Mouse (Mus musculus) heart, embryonic 14.5 days (tissue): ENCODE results near the gene Rab35. TPM values are rescaled to one million over a fixed set of nuclear protein-coding genes. Genes with fewer than 3 reads are reported as not detected.

ENCODE experiments used
- ATAC-seq: fragments of 200-750 bp; cut with Nextera tagmentation; 2 replicates; pipeline ENCODE4 v1.8.0; 2017; ENCODE audit warnings: low read depth, moderate TSS enrichment; ENCODE audit not compliant: insufficient number of reproducible peaks, insufficient read depth, low FRiP score
- H3K27ac ChIP-seq, 2 experiments: fragments of 200-500 bp in 1 of 2; fragments of 300-500 bp in 1 of 2; sonication (generic) in 1 of 2; replicated peaks in 1 of 2; 2 replicates each; pipeline ENCODE4 v1.5.1; 2012 to 2014; ENCODE audit warnings: low read depth in 2 of 2, low read length in 2 of 2, control low read depth in 1 of 2, mild to moderate bottlenecking in 1 of 2, mixed read lengths in 1 of 2; ENCODE audit not compliant: control insufficient read depth in 1 of 2, insufficient read depth in 1 of 2
- H3K27me3 ChIP-seq: fragments of 300-500 bp; sonication (generic); 2 replicates; pipeline ENCODE4 v1.6.1; 2014; ENCODE audit warnings: mild to moderate bottlenecking, low read length, control low read depth; ENCODE audit not compliant: control insufficient read depth, insufficient read depth
- H3K36me3 ChIP-seq: fragments of 300-500 bp; sonication (generic); 2 replicates; pipeline ENCODE4 v1.6.1; 2014; ENCODE audit warnings: mild to moderate bottlenecking, control low read depth, low read length, mixed read lengths; ENCODE audit not compliant: control insufficient read depth, insufficient read depth
- H3K4me1 ChIP-seq, 2 experiments: fragments of 200-500 bp in 1 of 2; fragments of 300-500 bp in 1 of 2; sonication (generic) in 1 of 2; 2 replicates each; pipeline ENCODE4 v1.6.1; 2012 to 2014; ENCODE audit warnings: low read length in 2 of 2, control low read depth in 1 of 2, mixed read lengths in 1 of 2; ENCODE audit not compliant: control insufficient read depth in 2 of 2, insufficient read depth in 2 of 2
- H3K4me2 ChIP-seq: fragments of 300-500 bp; sonication (generic); 2 replicates; pipeline ENCODE4 v1.6.1; 2014; ENCODE audit warnings: mild to moderate bottlenecking, low read length
- H3K4me3 ChIP-seq, 2 experiments: fragments of 200-500 bp in 1 of 2; fragments of 300-500 bp in 1 of 2; sonication (generic) in 1 of 2; 2 replicates each; pipeline ENCODE4 v1.5.1; 2012 to 2014; ENCODE audit warnings: low read length in 2 of 2, mild to moderate bottlenecking in 2 of 2, control low read depth in 1 of 2, low read depth in 1 of 2, moderate library complexity in 1 of 2; ENCODE audit not compliant: control insufficient read depth in 1 of 2, insufficient read depth in 1 of 2
- H3K9ac ChIP-seq: fragments of 300-500 bp; sonication (generic); 2 replicates; pipeline ENCODE4 v1.6.1; 2014; ENCODE audit warnings: mild to moderate bottlenecking, low read length
- H3K9me3 ChIP-seq: fragments of 300-500 bp; sonication (generic); 2 replicates; pipeline ENCODE4 v1.6.1; 2016; ENCODE audit warnings: low read length, control low read depth; ENCODE audit not compliant: control insufficient read depth
- WGBS: fragments of 180-500 bp; shearing (Covaris S2); extraction: QIAGEN DNeasy Blood & Tissue Kit; methylation state at CpG from one replicate; pipeline ENCODE4 v1.1.7; 2014; 5-methylcytosine and 5-hydroxymethylcytosine counted together
- polyA plus RNA-seq: library from polyadenylated mRNA; unstranded; fragments of >200 nt; fragmentation: Nextera tagmentation; extraction: Ambion mirVana; gene quantifications from 2 replicates; pipeline ENCODE4 v1.2.1, GENCODE M21; 2014

The Rab35 gene
- polyA plus RNA-seq = 19.2 and 20.1 TPM in 2 replicates

DNA sequence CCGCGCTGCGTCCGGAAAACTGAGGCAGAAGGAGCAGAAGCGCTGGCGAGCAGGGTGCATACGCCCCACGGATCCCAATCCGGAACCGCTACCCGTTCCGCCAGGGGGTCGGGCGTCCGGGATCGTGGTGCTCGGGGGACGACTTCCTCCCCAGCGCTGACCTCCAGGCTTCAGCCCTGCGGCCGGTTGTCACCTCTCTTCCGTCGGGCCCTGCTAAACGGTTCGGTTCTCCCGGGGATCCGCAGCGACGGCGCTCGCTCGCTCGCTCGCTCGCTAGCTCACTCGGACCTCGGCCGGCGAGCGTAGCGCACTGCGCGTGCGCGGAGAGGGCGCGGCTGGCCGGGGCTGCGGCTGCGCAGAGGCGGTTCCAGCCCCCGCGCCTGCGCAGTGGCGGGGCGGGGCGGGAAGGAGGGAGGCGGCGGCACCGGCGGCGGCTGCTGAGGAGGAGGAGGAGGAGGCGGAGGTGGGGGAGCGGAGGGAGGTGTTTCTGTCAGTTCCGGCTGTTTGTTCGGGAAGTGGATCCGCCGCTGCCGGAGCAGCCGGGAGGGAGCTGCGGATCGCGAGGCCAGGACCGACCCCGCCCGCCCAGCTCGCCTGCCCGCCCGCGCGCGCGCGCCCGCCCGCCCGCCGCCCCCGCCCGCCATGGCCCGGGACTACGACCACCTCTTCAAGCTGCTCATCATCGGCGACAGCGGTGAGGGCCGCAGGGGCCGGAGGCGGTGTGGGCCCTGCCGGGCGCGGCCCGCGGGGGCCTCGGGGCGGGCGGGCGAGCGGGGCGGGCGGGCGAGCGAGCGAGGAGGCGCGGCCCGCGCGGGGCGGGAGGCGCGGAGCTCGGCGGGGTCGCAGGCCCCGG is at the start of gene Rab35:
Rab35 (plus strand) TSS at position 404 of the 853 bp plus-strand sequence.
- H3K27ac ChIP-seq = peak within 1 kb of the TSS; percentile 46 to 94
- peaks cover 8 to 36% of the 10 kb centered on the region in 2 experiments for H3K4me1 ChIP-seq
- no peaks in the 10 kb centered on the region for H3K27me3 ChIP-seq
- ATAC-seq = peak; percentile 90
- peak within 1 kb of the TSS; percentile 73 to 80 for H3K4me3 ChIP-seq
- H3K9ac ChIP-seq = peak within 1 kb of the TSS; percentile 92
- H3K4me2 ChIP-seq = peak within 1 kb of the TSS; percentile 83
- under 1% methylated on average over 66 of the region's 125 CpGs for WGBS
- H3K9me3 ChIP-seq = no peaks in the 10 kb centered on the region
- no peaks in the 10 kb centered on the region for H3K36me3 ChIP-seq

DNA sequence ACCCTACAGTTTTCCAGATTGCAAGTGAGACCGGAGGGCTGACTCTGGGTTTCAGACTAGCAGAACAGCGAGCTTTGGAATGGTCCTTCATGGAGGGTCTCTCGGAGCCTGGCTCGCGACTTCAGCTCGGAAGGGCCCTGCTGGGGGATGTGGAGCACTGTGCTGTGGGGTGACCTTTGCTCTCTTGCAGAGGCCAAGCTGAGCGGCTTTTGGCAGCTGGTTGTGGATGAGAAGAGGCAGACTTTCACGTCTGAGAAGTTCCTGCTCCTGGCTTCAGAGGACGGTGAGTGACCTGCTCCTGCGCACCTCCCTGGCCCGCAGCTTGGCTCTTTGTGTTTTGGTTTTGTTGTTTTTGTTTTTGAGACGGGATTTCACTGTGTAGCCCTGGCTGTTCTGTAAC is 46.1 kb upstream of the Rab35 start:
- ATAC-seq = no peak
- Histone ChIP-seq H3K9ac (no peak overlapping the region), H3K27ac (no peak overlapping the region), H3K36me3 (peaks cover 100% of the 10 kb centered on the region), H3K27me3 (no peaks in the 10 kb centered on the region), H3K4me2 (no peak overlapping the region), H3K4me3 (no peak overlapping the region), H3K9me3 (peaks cover 7% of the 10 kb centered on the region), H3K4me1 (no peaks in the 10 kb centered on the region)
- 93% methylated on average over 12 of the region's 12 CpGs for WGBS

DNA sequence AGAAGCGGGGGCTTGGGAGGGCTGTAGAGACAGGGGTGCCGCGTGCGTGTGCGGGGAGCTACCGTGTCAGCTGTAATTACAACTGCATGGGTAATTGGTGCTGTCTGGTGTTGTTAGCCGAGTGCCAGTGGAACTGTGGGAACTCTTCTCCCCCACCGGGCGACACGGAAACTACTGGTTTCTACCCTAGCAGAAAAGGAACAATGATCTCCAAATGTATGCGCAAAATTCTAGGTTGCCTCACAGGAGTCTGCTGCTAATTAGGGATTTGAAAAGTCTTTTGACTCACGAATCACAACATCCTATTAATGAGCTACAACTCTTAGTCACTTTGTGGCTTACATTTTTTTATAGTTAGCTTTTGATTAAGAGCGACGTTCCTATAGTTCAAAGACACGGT is 45.5 kb upstream of the Rab35 start:
- Histone ChIP-seq H3K9ac (no peak overlapping the region), H3K9me3 (peaks cover 7% of the 10 kb centered on the region), H3K36me3 (peaks cover 100% of the 10 kb centered on the region), H3K27me3 (no peaks in the 10 kb centered on the region), H3K4me3 (no peak overlapping the region), H3K4me1 (no peaks in the 10 kb centered on the region), H3K27ac (no peak overlapping the region), H3K4me2 (no peak overlapping the region)
- ATAC-seq = no peak
- 94% methylated on average over 15 of the region's 15 CpGs for WGBS

DNA sequence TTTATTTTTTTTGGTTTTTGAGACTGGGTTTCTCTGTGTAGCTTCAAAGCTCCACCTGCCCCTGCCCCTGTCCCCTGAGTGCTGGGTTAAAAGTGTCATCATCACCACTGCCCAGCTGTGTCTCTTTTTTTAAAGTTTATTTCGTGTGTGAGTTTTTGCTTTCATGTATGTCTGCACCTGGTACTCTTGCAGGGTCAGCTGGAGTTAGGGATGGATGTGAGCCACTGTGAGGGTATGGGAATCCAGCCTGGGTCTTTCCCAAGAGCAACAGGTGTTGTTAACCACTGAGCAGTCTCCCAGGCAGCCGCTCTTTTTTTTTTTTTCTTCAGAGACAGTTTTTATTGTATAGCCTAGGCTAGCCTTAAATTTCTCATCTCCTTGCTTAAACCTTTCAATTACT is 44.9 kb upstream of the Rab35 start:
- no peak overlapping the region for H3K27ac ChIP-seq
- peaks cover 7% of the 10 kb centered on the region for H3K9me3 ChIP-seq
- H3K4me2 ChIP-seq = no peak overlapping the region
- H3K36me3 ChIP-seq = peaks cover 100% of the 10 kb centered on the region
- no peaks in the 10 kb centered on the region for H3K4me1 ChIP-seq
- no peak overlapping the region for H3K9ac ChIP-seq
- no peaks in the 10 kb centered on the region for H3K27me3 ChIP-seq
- 93% methylated on average over 2 of the region's 2 CpGs for WGBS
- no peak for ATAC-seq
- H3K4me3 ChIP-seq = no peak overlapping the region

DNA sequence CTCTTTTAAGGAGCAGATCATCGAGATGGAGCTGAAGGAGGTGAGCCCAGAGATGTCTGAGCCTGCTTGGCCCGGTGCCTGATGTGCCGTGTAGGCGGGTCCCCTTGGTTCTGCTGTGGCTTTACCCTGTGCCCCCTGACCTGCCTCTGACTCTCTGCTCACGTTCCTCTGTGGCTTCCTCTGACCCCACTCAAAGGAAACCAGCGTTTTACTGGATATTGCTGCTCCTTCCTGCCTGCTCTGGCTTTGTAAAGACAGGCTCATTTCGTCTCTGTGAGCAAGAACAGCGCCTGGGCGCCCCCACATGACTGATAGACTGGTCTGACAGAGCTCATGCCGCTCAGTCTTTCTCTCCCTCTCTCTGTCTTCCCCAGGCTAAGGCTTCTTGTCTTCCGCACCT is 40.7 kb upstream of the Rab35 start:
- 78% methylated on average over 11 of the region's 11 CpGs for WGBS
- no peak for ATAC-seq
- Histone ChIP-seq H3K9me3 (no peaks in the 10 kb centered on the region), H3K4me1 (peaks cover 2 to 9% of the 10 kb centered on the region in 2 experiments; a peak in 2 of 4 replicates), H3K27me3 (no peaks in the 10 kb centered on the region), H3K36me3 (peaks cover 99% of the 10 kb centered on the region), H3K27ac (no peak overlapping the region), H3K4me2 (no peak overlapping the region), H3K4me3 (no peak overlapping the region), H3K9ac (no peak overlapping the region)

DNA sequence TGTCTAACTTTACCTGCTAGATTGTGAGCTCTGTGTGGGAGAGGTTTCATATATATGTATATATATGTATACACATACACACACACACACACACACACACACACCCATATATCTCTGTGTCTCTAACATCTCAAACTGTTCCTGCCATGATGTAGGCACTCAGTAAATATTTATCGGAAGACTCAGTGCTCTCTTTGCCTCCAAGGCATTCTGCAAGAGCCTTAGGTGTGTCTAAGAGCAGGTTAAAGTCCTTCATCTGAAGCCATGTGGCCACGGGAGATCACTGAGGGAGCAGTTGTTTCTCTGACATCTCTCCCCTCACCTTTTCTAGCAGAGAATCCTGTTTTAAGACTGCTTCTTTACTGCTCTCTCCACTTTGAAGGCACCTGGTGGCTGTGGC is 40.2 kb upstream of the Rab35 start:
- Histone ChIP-seq H3K27ac (no peak overlapping the region), H3K9me3 (no peaks in the 10 kb centered on the region), H3K9ac (no peak overlapping the region), H3K4me1 (peaks cover 2 to 9% of the 10 kb centered on the region in 2 experiments; a peak in 2 of 4 replicates), H3K27me3 (no peaks in the 10 kb centered on the region), H3K4me2 (no peak overlapping the region), H3K4me3 (no peak overlapping the region), H3K36me3 (peaks cover 99% of the 10 kb centered on the region)
- WGBS = 98% methylated on average over 2 of the region's 2 CpGs
- no peak for ATAC-seq

DNA sequence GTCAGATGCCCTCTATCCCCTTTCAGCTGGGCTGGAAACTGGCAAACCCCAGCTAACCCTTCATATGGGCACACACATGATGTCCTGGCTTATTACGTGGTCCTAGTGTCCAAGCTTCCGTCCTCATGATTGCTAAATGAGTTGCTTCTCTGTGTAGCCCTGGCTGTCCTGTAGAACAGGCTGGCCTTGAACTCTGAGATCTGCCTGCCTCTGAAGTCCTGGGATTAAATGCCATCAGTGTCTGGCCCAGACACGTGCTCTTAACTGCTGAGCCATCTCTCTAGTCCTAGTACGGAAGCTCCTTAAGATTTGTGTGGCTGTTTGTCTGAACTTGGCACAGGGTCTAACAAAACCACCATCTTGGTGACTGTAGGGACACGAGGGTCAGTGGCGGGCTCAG is 28.1 kb upstream of the Rab35 start:
- Histone ChIP-seq H3K27ac (no peak overlapping the region), H3K27me3 (no peaks in the 10 kb centered on the region), H3K9me3 (no peaks in the 10 kb centered on the region), H3K4me1 (no peaks in the 10 kb centered on the region), H3K4me2 (no peak overlapping the region), H3K36me3 (peaks cover 91% of the 10 kb centered on the region), H3K4me3 (no peak overlapping the region), H3K9ac (no peak overlapping the region)
- ATAC-seq = no peak
- WGBS = 92% methylated on average over 6 of the region's 6 CpGs
